Mouse (Mus musculus): ENCODE measurements around the gene Zmiz2.

GRCm38 (mm10) chr11:6389483-6389921 is 628 bp downstream of the Zmiz2 start:
- TF ChIP-seq POLR2A (IDR thresholded peaks at IDR 0.05; ENCODE audit: low read depth, low read length) (no peak), CTCF (IDR thresholded peaks at IDR 0.05; ENCODE audit: borderline replicate concordance, insufficient read depth, low read length) (no peak)

All from embryonic fibroblast, embryonic 13.5 days (primary cell).